Mouse (Mus musculus): Measurements from ENCODE around the gene Ptprk. TPM values are rescaled to one million over a fixed set of nuclear protein-coding genes. Genes with fewer than 3 reads are reported as not detected.

The Ptprk gene
- polyA plus RNA-seq, 1 experiment = 0.16 TPM

DNA sequence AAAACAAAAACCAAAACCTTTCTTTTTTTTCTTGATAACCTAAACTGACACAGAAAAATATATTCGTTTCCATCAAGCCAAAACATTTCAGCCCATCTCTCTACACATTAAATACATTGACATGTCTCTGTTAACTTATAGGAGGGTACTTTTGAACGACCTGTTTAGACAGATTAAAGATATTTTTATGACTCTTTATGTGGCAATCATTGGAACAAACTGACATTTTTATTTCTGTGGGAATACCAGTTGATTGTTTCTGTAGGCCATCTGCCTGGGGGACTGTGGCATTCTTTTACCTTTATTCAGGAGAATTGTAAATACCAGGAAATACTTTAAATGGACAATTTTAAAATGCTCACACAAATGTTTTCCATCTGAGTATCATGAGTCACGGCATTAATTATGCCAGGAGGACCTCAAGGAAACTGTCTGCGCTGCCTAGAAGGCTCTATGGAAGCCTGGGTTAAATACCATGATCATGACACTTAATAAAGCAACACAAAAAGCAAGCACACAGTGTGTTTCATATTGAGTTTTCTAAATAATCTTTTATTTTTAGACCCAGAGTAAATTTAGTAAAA is 229.8 kb downstream of the Ptprk start:
- H3K4me3 ChIP-seq (replicated peaks) = no peak overlapping the region
- TF ChIP-seq GATA1 (IDR thresholded peaks at IDR 0.05; ENCODE audit: borderline replicate concordance, low read length) (no peak), FLI1 (IDR thresholded peaks at IDR 0.05; ENCODE audit: low read length) (no peak)
- H3K9me3 ChIP-seq = no peaks in the 10 kb centered on the region
- H3K4me1 ChIP-seq = no peaks in the 10 kb centered on the region
- no peaks in the 10 kb centered on the region for H3K36me3 ChIP-seq (replicated peaks; ENCODE audit: low read length)
- H3K27me3 ChIP-seq (replicated peaks) = no peaks in the 10 kb centered on the region

DNA sequence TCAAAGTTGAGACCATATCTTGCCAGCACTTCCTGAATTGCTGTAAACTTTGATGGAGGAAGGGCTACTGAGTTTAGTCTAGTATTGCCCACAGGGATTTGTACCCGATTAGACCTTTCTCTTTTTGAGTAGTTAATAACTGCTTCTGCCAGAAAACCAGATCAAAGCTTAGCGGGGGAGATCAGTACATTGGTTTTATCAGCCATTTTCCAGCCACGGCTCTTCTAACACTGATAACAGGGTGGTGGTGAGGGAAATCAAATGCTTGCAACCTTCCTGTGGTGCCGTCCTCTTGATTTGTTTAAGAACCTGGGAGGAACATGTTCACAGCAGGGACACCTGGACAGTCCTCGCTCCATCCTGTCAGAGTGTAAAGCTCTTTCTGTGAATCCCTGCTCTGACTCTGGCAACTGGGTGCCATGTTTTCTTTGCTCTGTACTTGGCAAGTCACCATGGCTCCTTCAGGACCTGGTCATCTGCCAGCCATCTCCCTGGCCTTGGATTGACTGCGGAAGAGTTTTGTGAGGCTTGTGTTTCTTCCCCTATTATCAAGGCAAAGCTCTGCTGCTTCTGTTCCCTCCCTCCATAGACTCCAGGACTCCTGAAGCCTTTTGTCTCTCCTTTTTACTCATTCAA is 231.9 kb downstream of the Ptprk start:
- H3K9me3 ChIP-seq = no peaks in the 10 kb centered on the region
- TF ChIP-seq FLI1 (IDR thresholded peaks at IDR 0.05; ENCODE audit: low read length) (no peak), GATA1 (IDR thresholded peaks at IDR 0.05; ENCODE audit: borderline replicate concordance, low read length) (no peak)
- no peaks in the 10 kb centered on the region for H3K36me3 ChIP-seq (replicated peaks; ENCODE audit: low read length)
- H3K4me3 ChIP-seq (replicated peaks) = no peak overlapping the region
- no peaks in the 10 kb centered on the region for H3K27me3 ChIP-seq (replicated peaks)
- H3K4me1 ChIP-seq = no peaks in the 10 kb centered on the region

DNA sequence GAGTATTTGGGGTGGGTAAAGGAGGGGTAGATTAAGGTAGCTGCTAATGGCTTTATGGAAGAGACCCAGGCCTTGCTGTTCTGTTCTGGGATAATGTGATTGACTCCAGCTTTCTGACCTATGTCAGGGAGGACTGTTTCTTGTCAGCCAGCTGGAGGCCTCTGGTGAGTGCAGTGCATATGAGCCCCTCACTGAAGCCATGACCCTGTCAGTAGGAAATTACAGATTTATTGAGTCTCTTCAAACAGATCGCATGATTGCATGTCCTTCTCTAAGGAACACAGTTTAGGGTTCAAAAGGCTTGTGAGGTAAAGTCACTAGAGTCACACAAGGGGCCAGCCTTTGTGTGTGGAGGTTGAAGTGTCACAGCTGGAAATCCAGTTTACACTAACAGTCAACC is 236.7 kb downstream of the Ptprk start:
- no peaks in the 10 kb centered on the region for H3K27me3 ChIP-seq (replicated peaks)
- no peaks in the 10 kb centered on the region for H3K36me3 ChIP-seq (replicated peaks; ENCODE audit: low read length)
- no peaks in the 10 kb centered on the region for H3K4me1 ChIP-seq
- H3K9me3 ChIP-seq = no peaks in the 10 kb centered on the region
- TF ChIP-seq GATA1 (IDR thresholded peaks at IDR 0.05; ENCODE audit: borderline replicate concordance, low read length) (no peak), FLI1 (IDR thresholded peaks at IDR 0.05; ENCODE audit: low read length) (no peak)
- no peak overlapping the region for H3K4me3 ChIP-seq (replicated peaks)

DNA sequence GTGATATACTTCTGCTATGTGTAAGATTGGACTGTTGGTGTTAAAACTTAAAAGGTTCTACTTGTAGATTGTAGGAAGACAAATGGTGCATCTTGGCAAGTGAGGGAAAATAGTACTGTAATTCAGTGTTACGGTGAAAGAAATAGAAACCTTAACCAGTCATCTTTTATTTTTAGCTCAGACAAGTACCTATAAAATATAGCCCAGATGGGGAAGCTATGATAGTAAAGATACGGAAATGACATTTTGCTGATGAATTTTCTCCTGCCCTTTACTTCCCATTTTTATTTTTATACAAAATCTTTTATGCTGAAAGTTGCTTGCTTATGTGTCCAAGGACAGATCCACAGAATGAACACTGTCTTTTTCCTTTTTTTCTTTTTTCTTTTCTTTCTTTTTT is 248.4 kb downstream of the Ptprk start:
- Histone ChIP-seq H3K4me3 (replicated peaks) (no peak overlapping the region), H3K27me3 (replicated peaks) (no peaks in the 10 kb centered on the region), H3K4me1 (no peaks in the 10 kb centered on the region), H3K36me3 (replicated peaks; ENCODE audit: low read length) (no peaks in the 10 kb centered on the region), H3K9me3 (no peaks in the 10 kb centered on the region)
- no peak for TF ChIP-seq FLI1 (IDR thresholded peaks at IDR 0.05; ENCODE audit: low read length)
- no peak for TF ChIP-seq GATA1 (IDR thresholded peaks at IDR 0.05; ENCODE audit: borderline replicate concordance, low read length)

- H3K4me3 ChIP-seq (replicated peaks) = no peak overlapping the region
- no peaks in the 10 kb centered on the region for H3K9me3 ChIP-seq
- TF ChIP-seq GATA1 (IDR thresholded peaks at IDR 0.05; ENCODE audit: borderline replicate concordance, low read length) (no peak), FLI1 (IDR thresholded peaks at IDR 0.05; ENCODE audit: low read length) (no peak)
- H3K4me1 ChIP-seq = no peaks in the 10 kb centered on the region
- H3K27me3 ChIP-seq (replicated peaks) = no peaks in the 10 kb centered on the region
- H3K36me3 ChIP-seq (replicated peaks; ENCODE audit: low read length) = no peaks in the 10 kb centered on the region
Observed at GRCm38 (mm10) chr10:28335232-28335631, 260.6 kb downstream of the Ptprk start.

- H3K4me1 ChIP-seq = no peaks in the 10 kb centered on the region
- H3K36me3 ChIP-seq (replicated peaks; ENCODE audit: low read length) = no peaks in the 10 kb centered on the region
- H3K27me3 ChIP-seq (replicated peaks) = no peaks in the 10 kb centered on the region
- H3K4me3 ChIP-seq (replicated peaks) = no peak overlapping the region
- no peak for TF ChIP-seq GATA1 (IDR thresholded peaks at IDR 0.05; ENCODE audit: borderline replicate concordance, low read length)
- TF ChIP-seq FLI1 (IDR thresholded peaks at IDR 0.05; ENCODE audit: low read length) = no peak
- no peaks in the 10 kb centered on the region for H3K9me3 ChIP-seq
Observed at GRCm38 (mm10) chr10:28338536-28338935, 263.9 kb downstream of the Ptprk start.

DNA sequence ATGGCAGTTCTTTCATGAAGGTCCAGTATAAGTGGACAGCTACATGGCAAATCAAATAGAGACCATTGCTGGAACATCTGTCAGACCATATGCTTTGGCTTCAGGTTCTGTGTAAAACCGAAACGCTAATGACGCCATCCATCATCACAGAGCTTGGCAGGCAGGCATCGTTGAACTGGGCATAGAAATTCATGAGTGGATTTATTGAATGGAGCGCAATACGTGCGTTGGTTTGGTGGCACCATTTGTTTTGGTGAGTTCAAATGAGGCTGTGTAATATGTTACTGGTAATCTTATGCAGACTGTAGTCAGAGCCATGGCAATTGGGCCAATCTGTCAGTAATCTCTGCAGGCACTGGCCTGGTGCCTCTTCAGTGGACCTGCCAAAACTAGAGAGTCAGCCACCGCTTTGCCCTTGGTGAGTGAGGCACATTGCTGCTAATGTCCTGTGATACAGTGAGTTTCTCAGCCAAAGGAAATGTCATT is 270.6 kb downstream of the Ptprk start:
- Histone ChIP-seq H3K9me3 (no peaks in the 10 kb centered on the region), H3K27me3 (replicated peaks) (no peaks in the 10 kb centered on the region), H3K4me1 (no peaks in the 10 kb centered on the region), H3K4me3 (replicated peaks) (no peak overlapping the region), H3K36me3 (replicated peaks; ENCODE audit: low read length) (no peaks in the 10 kb centered on the region)
- TF ChIP-seq GATA1 (IDR thresholded peaks at IDR 0.05; ENCODE audit: borderline replicate concordance, low read length) = no peak
- TF ChIP-seq FLI1 (IDR thresholded peaks at IDR 0.05; ENCODE audit: low read length) = no peak

GRCm38 (mm10) chr10:28365291-28365690 is 290.7 kb downstream of the Ptprk start:
- TF ChIP-seq FLI1 (IDR thresholded peaks at IDR 0.05; ENCODE audit: low read length) (no peak), GATA1 (IDR thresholded peaks at IDR 0.05; ENCODE audit: borderline replicate concordance, low read length) (no peak)

GRCm38 (mm10) chr10:28366065-28366677 is 291.6 kb downstream of the Ptprk start:
- Histone ChIP-seq H3K4me3 (replicated peaks) (no peak overlapping the region), H3K4me1 (no peaks in the 10 kb centered on the region), H3K9me3 (no peaks in the 10 kb centered on the region), H3K36me3 (replicated peaks; ENCODE audit: low read length) (no peaks in the 10 kb centered on the region), H3K27me3 (replicated peaks) (no peaks in the 10 kb centered on the region)
- TF ChIP-seq GATA1 (IDR thresholded peaks at IDR 0.05; ENCODE audit: borderline replicate concordance, low read length) (no peak), FLI1 (IDR thresholded peaks at IDR 0.05; ENCODE audit: low read length) (no peak)

More at GRCm38 (mm10) chr10:28365291-28365690, 290.7 kb downstream of the Ptprk start:
- no peaks in the 10 kb centered on the region for H3K9me3 ChIP-seq
- no peaks in the 10 kb centered on the region for H3K36me3 ChIP-seq (replicated peaks; ENCODE audit: low read length)
- H3K4me1 ChIP-seq = no peaks in the 10 kb centered on the region
- no peak overlapping the region for H3K4me3 ChIP-seq (replicated peaks)
- H3K27me3 ChIP-seq (replicated peaks) = no peaks in the 10 kb centered on the region

- Histone ChIP-seq H3K9me3 (no peaks in the 10 kb centered on the region), H3K4me1 (no peaks in the 10 kb centered on the region), H3K4me3 (replicated peaks) (no peak overlapping the region), H3K27me3 (replicated peaks) (no peaks in the 10 kb centered on the region), H3K36me3 (replicated peaks; ENCODE audit: low read length) (no peaks in the 10 kb centered on the region)
- TF ChIP-seq GATA1 (IDR thresholded peaks at IDR 0.05; ENCODE audit: borderline replicate concordance, low read length) = no peak
- no peak for TF ChIP-seq FLI1 (IDR thresholded peaks at IDR 0.05; ENCODE audit: low read length)
Observed at GRCm38 (mm10) chr10:28369808-28370207, 295.2 kb downstream of the Ptprk start.

Data from megakaryocyte, embryonic 14.5 days (primary cell).